Mouse (Mus musculus): ENCODE measurements around the gene Olfr1272. TPM values are rescaled to one million over a fixed set of nuclear protein-coding genes. Genes with fewer than 3 reads are reported as not detected.
"Not testable (repeated sequence)": the region's sequence is repeated elsewhere in the genome, so short reads cannot be mapped to it uniquely, and the experiment has no call there.

Gene Olfr1272
- not detected in 2 replicates for polyA plus RNA-seq (2015; fragmentation: Nextera tagmentation; extraction: Ambion mirVana)

DNA sequence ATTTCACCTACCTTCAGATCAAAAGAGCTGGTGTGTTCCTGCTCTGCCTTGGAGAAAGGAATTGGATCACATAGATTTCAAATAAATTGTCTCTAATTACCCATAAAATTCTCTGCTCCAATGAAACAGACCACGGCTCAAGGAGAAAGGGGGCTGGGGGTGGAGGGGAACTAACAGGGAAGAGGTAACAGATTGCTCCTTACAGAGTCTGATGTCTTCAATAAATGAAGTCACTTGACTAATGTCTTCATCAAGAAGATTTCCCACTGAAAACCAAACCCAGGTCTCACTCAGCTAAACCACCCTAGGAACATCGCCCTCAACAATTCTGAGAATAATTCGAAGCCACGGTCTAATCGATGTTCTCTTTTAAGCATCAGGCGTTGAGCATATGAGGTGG, at the start of gene Olfr1272:
Gene Olfr1272 (minus strand): TSS at position 101 of the 400 bp plus-strand sequence.
- 77% methylated on average over 6 of the region's 6 CpGs for WGBS
- no peak within 1 kb of the TSS for H3K27ac ChIP-seq
- H3K9me3 ChIP-seq (replicated peaks): no peaks in the 10 kb centered on the region
- H3K27me3 ChIP-seq: no peaks in the 10 kb centered on the region
- H3K9ac ChIP-seq: no peak within 1 kb of the TSS
- no peak for ATAC-seq
- H3K4me3 ChIP-seq: no peak within 1 kb of the TSS
- no peak within 1 kb of the TSS for H3K4me2 ChIP-seq
- H3K36me3 ChIP-seq (ENCODE audit: poor library complexity, severe bottlenecking): no peaks in the 10 kb centered on the region
- H3K4me1 ChIP-seq: no peaks in the 10 kb centered on the region

DNA sequence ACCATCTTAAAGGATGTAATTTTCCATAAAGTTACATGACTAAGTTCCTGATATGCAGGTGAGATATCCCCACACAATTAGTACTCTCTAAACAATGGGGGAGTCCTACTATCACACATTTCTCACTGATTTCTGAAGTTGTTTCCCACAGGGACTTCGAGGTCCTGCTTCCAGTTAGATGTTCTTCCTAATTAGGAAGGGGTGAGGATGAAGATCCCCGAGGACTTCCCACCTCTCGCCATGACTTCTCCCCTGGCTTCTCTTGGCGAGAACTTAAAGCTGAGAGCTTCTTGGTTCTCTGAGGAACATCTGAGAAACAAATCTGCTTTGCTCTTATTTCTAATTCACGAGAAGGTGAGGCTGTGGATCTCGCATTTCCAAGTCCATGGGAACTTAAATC, 29.3 kb upstream of the Olfr1272 start, which contains the start of gene Gm13769:
Gene Gm13769 (plus strand): TSS at position 301 of the 400 bp plus-strand sequence.
- H3K4me3 ChIP-seq; H3K9ac ChIP-seq; H3K36me3 ChIP-seq (ENCODE audit: poor library complexity, severe bottlenecking); H3K4me1 ChIP-seq; H3K27ac ChIP-seq; H3K4me2 ChIP-seq; H3K27me3 ChIP-seq; H3K9me3 ChIP-seq (replicated peaks); ATAC-seq: not testable (repeated sequence)
- no CpG with 5 or more reads among the region's 6 CpGs for WGBS

DNA sequence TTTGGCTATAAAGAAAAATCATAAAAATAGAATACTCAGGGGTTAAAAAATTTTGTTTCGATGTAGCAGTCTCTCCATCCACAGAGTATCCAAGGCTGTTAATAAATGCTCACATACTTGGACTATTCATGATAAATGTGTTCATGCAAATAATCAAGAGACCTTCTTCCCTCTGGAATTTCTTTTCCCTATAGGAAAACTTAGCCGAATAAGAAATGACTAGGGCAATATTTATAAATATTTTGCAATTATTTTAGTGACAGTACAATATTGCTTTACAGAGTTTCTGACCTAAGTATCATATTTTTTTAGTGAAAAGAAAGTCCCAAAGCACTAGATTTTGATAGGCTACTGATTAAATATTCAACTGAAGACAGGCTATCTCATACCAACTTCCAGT, 21.7 kb downstream of the Olfr1272 start, which contains the start of gene Olfr1271:
Gene Olfr1271 (minus strand): TSS at position 101 of the 400 bp plus-strand sequence.
- Histone ChIP-seq H3K9ac (no peak within 1 kb of the TSS), H3K36me3 (ENCODE audit: poor library complexity, severe bottlenecking) (no peaks in the 10 kb centered on the region), H3K4me1 (no peaks in the 10 kb centered on the region), H3K9me3 (replicated peaks) (no peaks in the 10 kb centered on the region), H3K4me3 (no peak within 1 kb of the TSS), H3K4me2 (no peak within 1 kb of the TSS), H3K27ac (no peak within 1 kb of the TSS), H3K27me3 (no peaks in the 10 kb centered on the region)
- no peak for ATAC-seq
- WGBS: 97% methylated on average over 2 of the region's 2 CpGs

DNA sequence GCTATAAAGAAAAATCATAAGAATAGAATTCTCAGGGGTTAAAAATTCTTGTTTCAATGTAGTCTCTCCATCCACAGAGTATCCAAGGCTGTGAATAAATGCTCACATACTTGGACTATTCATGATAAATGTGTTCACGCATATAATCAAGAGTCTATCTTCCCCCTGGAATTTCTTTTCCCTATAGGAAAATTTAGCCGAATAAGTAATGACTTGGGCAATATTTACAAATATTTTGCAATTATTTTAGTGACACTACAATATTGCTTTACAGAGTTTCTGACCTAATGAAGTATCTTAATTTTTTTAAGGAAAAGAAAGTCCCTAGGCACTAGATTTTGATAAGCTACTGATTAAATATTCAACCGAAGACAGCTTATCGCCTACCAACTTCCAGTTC, 35.1 kb downstream of the Olfr1272 start, which contains the start of gene Olfr142:
Gene Olfr142 (minus strand): TSS at position 101 of the 400 bp plus-strand sequence.
- no peaks in the 10 kb centered on the region for H3K9me3 ChIP-seq (replicated peaks)
- ATAC-seq: no peak
- H3K36me3 ChIP-seq (ENCODE audit: poor library complexity, severe bottlenecking): no peaks in the 10 kb centered on the region
- no peaks in the 10 kb centered on the region for H3K27me3 ChIP-seq
- no peaks in the 10 kb centered on the region for H3K4me1 ChIP-seq
- H3K4me2 ChIP-seq: no peak within 1 kb of the TSS
- H3K9ac ChIP-seq: no peak within 1 kb of the TSS
- WGBS: 96% methylated on average over 4 of the region's 4 CpGs
- H3K4me3 ChIP-seq: no peak within 1 kb of the TSS
- no peak within 1 kb of the TSS for H3K27ac ChIP-seq

Other genes starting within 250 kb of the Olfr1272 start
- gene Olfr140, start 229.2 kb downstream of the Olfr1272 start, polyA plus RNA-seq (2015; fragmentation: Nextera tagmentation; extraction: Ambion mirVana): not detected in 2 replicates
- not detected in 2 replicates for gene Olfr1269, start 171.4 kb downstream of the Olfr1272 start, polyA plus RNA-seq (2015; fragmentation: Nextera tagmentation; extraction: Ambion mirVana)
- not detected in 2 replicates for gene Olfr32, start 150.5 kb downstream of the Olfr1272 start, polyA plus RNA-seq (2015; fragmentation: Nextera tagmentation; extraction: Ambion mirVana)
- gene Olfr1270, start 139.8 kb downstream of the Olfr1272 start, polyA plus RNA-seq (2015; fragmentation: Nextera tagmentation; extraction: Ambion mirVana): not detected in 2 replicates
- gene Olfr1506, start 68.3 kb downstream of the Olfr1272 start, polyA plus RNA-seq (2015; fragmentation: Nextera tagmentation; extraction: Ambion mirVana): not detected in 2 replicates
- gene Olfr142, start 35.2 kb downstream of the Olfr1272 start, polyA plus RNA-seq (2015; fragmentation: Nextera tagmentation; extraction: Ambion mirVana): not detected in 2 replicates
- gene Olfr1271, start 21.8 kb downstream of the Olfr1272 start, polyA plus RNA-seq (2015; fragmentation: Nextera tagmentation; extraction: Ambion mirVana): not detected in 2 replicates
- gene Gm13769, start 29.4 kb upstream of the Olfr1272 start, polyA plus RNA-seq (2015; fragmentation: Nextera tagmentation; extraction: Ambion mirVana): 0.08 TPM in 1 of 2 replicates, not detected in the other
- gene Olfr1274-ps, start 105.8 kb upstream of the Olfr1272 start, polyA plus RNA-seq (2015; fragmentation: Nextera tagmentation; extraction: Ambion mirVana): not detected in 2 replicates